Mouse (Mus musculus) B cell, adult 2 months (primary cell): Measurements from ENCODE around the gene Cfap300.

ENCODE experiments used
- DNase-seq, 2 experiments: peaks; one replicate each; pipeline ENCODE4 v3.0.0; 2022

Gene Cfap300

GRCm38 (mm10) chr9:7983665-7984064, 59.0 kb downstream of the Cfap300 start:
- no peak for DNase-seq

GRCm38 (mm10) chr9:7980162-7980561, 62.5 kb downstream of the Cfap300 start:
- no peak for DNase-seq

GRCm38 (mm10) chr9:7979153-7979916, 63.3 kb downstream of the Cfap300 start:
- DNase-seq: no peak

GRCm38 (mm10) chr9:7978502-7978901, 64.1 kb downstream of the Cfap300 start:
- no peak for DNase-seq

- DNase-seq: no peak
These were observed 65.0 kb downstream of the Cfap300 start for GRCm38 (mm10) chr9:7977587-7977986.

GRCm38 (mm10) chr9:7971993-7972392, 70.6 kb downstream of the Cfap300 start:
- no peak for DNase-seq
